Mouse (Mus musculus): ENCODE data around the gene Rab11fip3. TPM values are rescaled to one million over a fixed set of nuclear protein-coding genes. Genes with fewer than 3 reads are reported as not detected.

Gene Rab11fip3
- total and polyA plus RNA-seq, 3 experiments: 29.3 to 30.5 (median 29.7) TPM

DNA sequence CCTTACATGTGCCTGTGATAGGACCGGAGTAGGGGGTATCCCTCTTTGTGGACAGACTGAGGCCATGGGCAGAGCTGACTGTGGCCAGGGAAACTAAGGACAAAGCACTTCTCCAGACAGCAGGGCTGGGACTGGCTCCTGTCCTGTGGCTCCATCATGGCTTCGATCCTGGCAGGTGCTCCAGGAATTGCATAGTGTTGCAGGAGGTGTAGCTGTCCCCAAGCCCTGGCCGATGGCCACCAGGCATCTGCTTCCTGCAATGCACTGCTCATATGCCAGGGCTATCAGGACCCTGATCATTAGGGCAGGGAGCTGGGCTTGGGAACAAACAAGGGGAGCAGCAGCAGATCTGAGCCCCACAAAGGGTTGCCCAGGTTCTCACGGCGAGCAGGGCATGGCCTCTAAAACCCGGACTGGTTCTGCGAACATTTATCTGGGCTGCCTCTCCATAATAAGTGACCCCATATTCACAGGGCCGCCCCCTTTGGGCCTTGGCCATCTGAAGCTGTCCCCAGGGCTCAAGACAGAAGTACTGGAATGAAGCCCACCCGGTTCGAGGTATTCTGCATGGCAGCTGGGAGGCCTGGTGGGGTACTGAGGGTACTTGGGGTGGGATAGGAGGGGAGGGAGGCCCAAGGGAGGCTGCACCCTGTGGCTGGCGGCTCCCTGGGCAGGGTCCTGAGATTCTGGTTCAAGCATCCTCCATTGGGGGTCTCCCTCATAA, 110.4 kb downstream of the Rab11fip3 start:
- intact Hi-C loops (cut with DNase I): no loop called here
- DNase-seq: no peak
- Histone ChIP-seq H3K36me3 (ENCODE audit: control insufficient read depth, insufficient read depth, low read length) (no peaks in the 10 kb centered on the region), H3K4me3 (no peak overlapping the region), H3K4me1 (ENCODE audit: control insufficient read depth, insufficient read depth, low read length) (no peaks in the 10 kb centered on the region), H3K9ac (ENCODE audit: low read depth, low read length) (no peak overlapping the region), H3K27ac (no peak overlapping the region), H3K79me2 (replicated peaks; ENCODE audit: control insufficient read depth, insufficient read depth, low read length) (no peaks in the 10 kb centered on the region), H3K27me3 (ENCODE audit: control insufficient read depth, insufficient read depth, low read length) (no peaks in the 10 kb centered on the region)
- TF ChIP-seq EP300 (IDR thresholded peaks at IDR 0.05; ENCODE audit: insufficient read depth, low read depth, low read length): no peak
- TF ChIP-seq CTCF (IDR thresholded peaks at IDR 0.05): no peak
- no peak for TF ChIP-seq POLR2A (IDR thresholded peaks at IDR 0.05; ENCODE audit: insufficient read depth, low read depth, low read length)
- 92% methylated on average over 11 of the region's 11 CpGs for WGBS

DNA sequence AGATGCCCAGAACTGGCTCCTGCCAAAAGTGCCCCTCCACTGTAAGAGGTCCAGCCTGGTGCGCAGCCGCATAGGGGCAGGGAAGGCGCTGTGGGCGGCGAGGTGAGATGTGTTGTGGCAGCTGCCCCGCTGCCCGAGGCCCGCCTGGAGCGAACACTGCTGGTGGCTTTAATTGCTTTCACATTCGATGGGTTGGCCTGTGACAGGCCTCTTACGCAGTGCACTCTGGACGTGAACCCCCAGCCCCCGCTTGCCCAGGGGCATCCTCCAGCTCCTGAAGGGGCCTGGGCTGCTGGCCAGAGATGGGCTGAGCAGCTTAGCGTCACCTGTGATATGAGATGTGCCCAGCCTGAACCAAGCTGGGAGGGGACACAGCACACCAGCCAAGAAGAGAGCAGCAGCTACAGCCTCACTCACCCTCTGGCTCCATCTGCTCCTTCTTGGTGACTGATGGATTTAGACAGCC, 111.7 kb downstream of the Rab11fip3 start:
- DNase-seq: no peak
- WGBS: 89% methylated on average over 14 of the region's 14 CpGs
- TF ChIP-seq POLR2A (IDR thresholded peaks at IDR 0.05; ENCODE audit: insufficient read depth, low read depth, low read length) (no peak), EP300 (IDR thresholded peaks at IDR 0.05; ENCODE audit: insufficient read depth, low read depth, low read length) (no peak), CTCF (IDR thresholded peaks at IDR 0.05) (no peak)
- no peaks in the 10 kb centered on the region for H3K27me3 ChIP-seq (ENCODE audit: control insufficient read depth, insufficient read depth, low read length)
- no peak overlapping the region for H3K4me3 ChIP-seq
- H3K4me1 ChIP-seq (ENCODE audit: control insufficient read depth, insufficient read depth, low read length): no peaks in the 10 kb centered on the region
- intact Hi-C loops (cut with DNase I): no loop called here
- no peaks in the 10 kb centered on the region for H3K79me2 ChIP-seq (replicated peaks; ENCODE audit: control insufficient read depth, insufficient read depth, low read length)
- H3K27ac ChIP-seq: no peak overlapping the region
- no peaks in the 10 kb centered on the region for H3K36me3 ChIP-seq (ENCODE audit: control insufficient read depth, insufficient read depth, low read length)
- no peak overlapping the region for H3K9ac ChIP-seq (ENCODE audit: low read depth, low read length)

DNA sequence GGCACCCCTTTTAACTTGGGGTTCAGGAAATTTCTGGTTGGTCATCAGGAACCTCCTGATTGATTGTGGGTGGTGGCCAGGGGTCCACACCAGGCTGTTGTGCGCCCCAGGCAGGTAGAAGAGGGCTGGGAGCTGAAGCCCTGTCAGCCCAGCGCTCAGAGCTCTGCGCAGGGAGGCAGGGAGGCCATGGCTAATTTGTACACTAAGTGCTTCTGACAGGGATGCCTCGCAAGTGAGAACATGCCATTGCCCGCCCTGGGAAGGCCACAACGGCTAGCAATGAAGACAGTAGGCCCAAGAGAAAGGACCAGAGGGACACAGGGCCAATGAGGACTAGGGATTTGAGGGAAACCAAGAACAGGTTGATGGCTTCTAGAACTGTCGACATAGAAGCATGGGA, 112.7 kb downstream of the Rab11fip3 start:
- DNase-seq: no peak
- Histone ChIP-seq H3K27me3 (ENCODE audit: control insufficient read depth, insufficient read depth, low read length) (peaks cover 3% of the 10 kb centered on the region; the same call in 1 of the 2 replicates), H3K9ac (ENCODE audit: low read depth, low read length) (no peak overlapping the region), H3K4me1 (ENCODE audit: control insufficient read depth, insufficient read depth, low read length) (no peaks in the 10 kb centered on the region), H3K79me2 (replicated peaks; ENCODE audit: control insufficient read depth, insufficient read depth, low read length) (no peaks in the 10 kb centered on the region), H3K36me3 (ENCODE audit: control insufficient read depth, insufficient read depth, low read length) (no peaks in the 10 kb centered on the region), H3K4me3 (no peak overlapping the region), H3K27ac (no peak overlapping the region)
- intact Hi-C loops (cut with DNase I): no loop called here
- TF ChIP-seq CTCF (IDR thresholded peaks at IDR 0.05) (no peak), EP300 (IDR thresholded peaks at IDR 0.05; ENCODE audit: insufficient read depth, low read depth, low read length) (no peak), POLR2A (IDR thresholded peaks at IDR 0.05; ENCODE audit: insufficient read depth, low read depth, low read length) (no peak)
- 85% methylated on average over 7 of the region's 7 CpGs for WGBS

DNA sequence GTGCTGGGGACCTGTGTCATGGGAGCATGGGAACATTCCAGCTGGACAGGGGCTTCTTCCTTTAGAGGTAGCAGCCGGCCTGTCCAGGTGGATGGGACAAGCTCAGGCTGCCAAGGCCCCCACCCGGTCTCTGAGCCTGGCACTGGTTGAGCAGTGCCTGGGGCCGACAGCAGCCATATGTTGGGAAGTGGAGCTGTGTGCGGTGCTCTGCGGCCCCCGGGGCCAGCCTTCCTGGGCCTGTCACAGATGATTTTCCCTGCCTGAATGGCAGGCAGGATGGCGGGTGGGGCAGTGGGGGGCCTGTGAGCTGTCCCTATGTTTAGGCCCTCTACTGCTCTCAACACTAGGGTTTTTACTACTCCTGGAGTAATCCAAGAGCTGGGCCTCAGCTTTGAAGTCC, 113.2 kb downstream of the Rab11fip3 start:
- DNase-seq: no peak
- WGBS: 70% methylated on average over 7 of the region's 7 CpGs
- H3K79me2 ChIP-seq (replicated peaks; ENCODE audit: control insufficient read depth, insufficient read depth, low read length): no peaks in the 10 kb centered on the region
- no peak overlapping the region for H3K27ac ChIP-seq
- no peaks in the 10 kb centered on the region for H3K4me1 ChIP-seq (ENCODE audit: control insufficient read depth, insufficient read depth, low read length)
- no peak overlapping the region for H3K4me3 ChIP-seq
- no peak overlapping the region for H3K9ac ChIP-seq (ENCODE audit: low read depth, low read length)
- peaks cover 6% of the 10 kb centered on the region; the same call in 1 of the 2 replicates for H3K27me3 ChIP-seq (ENCODE audit: control insufficient read depth, insufficient read depth, low read length)
- no peak for TF ChIP-seq EP300 (IDR thresholded peaks at IDR 0.05; ENCODE audit: insufficient read depth, low read depth, low read length)
- TF ChIP-seq CTCF (IDR thresholded peaks at IDR 0.05): no peak
- no peaks in the 10 kb centered on the region for H3K36me3 ChIP-seq (ENCODE audit: control insufficient read depth, insufficient read depth, low read length)
- intact Hi-C loops (cut with DNase I): no loop called here

DNA sequence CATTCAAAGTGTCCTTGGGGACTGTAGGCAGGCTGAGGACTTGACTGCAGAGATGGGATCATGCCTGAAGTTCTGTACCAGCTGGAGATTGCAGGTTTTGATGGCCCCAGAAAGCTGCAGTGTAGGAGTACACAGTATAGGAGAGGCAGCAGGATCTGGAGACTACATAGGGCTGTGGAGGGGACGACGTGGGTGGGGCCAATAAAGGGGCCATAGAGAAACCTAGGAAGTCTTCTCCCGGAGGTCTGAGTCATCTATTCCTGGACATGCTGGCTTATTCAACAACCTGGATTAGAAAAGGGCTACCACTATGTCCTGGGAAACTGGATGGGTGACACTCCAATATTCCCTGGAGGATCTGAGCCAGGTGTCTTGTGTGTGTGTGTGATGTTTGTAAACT, 113.6 kb downstream of the Rab11fip3 start:
- Histone ChIP-seq H3K27ac (no peak overlapping the region), H3K9ac (ENCODE audit: low read depth, low read length) (no peak overlapping the region), H3K27me3 (ENCODE audit: control insufficient read depth, insufficient read depth, low read length) (peaks cover 6% of the 10 kb centered on the region; the same call in 1 of the 2 replicates), H3K4me1 (ENCODE audit: control insufficient read depth, insufficient read depth, low read length) (no peaks in the 10 kb centered on the region), H3K79me2 (replicated peaks; ENCODE audit: control insufficient read depth, insufficient read depth, low read length) (no peaks in the 10 kb centered on the region), H3K4me3 (no peak overlapping the region), H3K36me3 (ENCODE audit: control insufficient read depth, insufficient read depth, low read length) (no peaks in the 10 kb centered on the region)
- intact Hi-C loops (cut with DNase I): no loop called here
- 25% methylated on average over 3 of the region's 3 CpGs for WGBS
- TF ChIP-seq EP300 (IDR thresholded peaks at IDR 0.05; ENCODE audit: insufficient read depth, low read depth, low read length): no peak
- no peak for TF ChIP-seq POLR2A (IDR thresholded peaks at IDR 0.05; ENCODE audit: insufficient read depth, low read depth, low read length)
- TF ChIP-seq CTCF (IDR thresholded peaks at IDR 0.05): no peak
- no peak for DNase-seq

DNA sequence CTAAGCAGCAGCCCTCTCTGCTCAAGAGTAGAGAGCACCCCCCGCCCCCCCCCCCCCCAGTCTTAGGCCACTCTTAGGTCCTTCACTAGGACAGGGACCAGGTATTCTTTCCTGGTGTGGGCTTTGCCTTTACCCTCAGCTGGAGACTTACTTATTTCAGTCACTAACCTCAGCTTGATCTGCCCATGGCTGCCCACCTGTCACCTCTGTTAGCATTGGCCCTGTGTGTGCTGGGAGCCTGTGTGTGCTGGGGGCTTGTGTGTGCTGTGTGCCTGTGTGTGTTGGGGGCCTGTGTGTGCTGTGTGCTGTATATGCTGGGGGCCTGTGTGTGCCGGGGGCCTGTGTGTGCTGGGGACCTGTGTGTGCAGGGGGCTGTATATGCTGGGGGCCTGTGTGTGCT, 114.7 kb downstream of the Rab11fip3 start:
- peaks cover 6% of the 10 kb centered on the region; the same call in 1 of the 2 replicates for H3K27me3 ChIP-seq (ENCODE audit: control insufficient read depth, insufficient read depth, low read length)
- H3K79me2 ChIP-seq (replicated peaks; ENCODE audit: control insufficient read depth, insufficient read depth, low read length): no peaks in the 10 kb centered on the region
- no peak for TF ChIP-seq POLR2A (IDR thresholded peaks at IDR 0.05; ENCODE audit: insufficient read depth, low read depth, low read length)
- no peak for TF ChIP-seq EP300 (IDR thresholded peaks at IDR 0.05; ENCODE audit: insufficient read depth, low read depth, low read length)
- no peak for TF ChIP-seq CTCF (IDR thresholded peaks at IDR 0.05)
- intact Hi-C loops (cut with DNase I): no loop called here
- no peaks in the 10 kb centered on the region for H3K4me1 ChIP-seq (ENCODE audit: control insufficient read depth, insufficient read depth, low read length)
- no peak overlapping the region for H3K9ac ChIP-seq (ENCODE audit: low read depth, low read length)
- H3K36me3 ChIP-seq (ENCODE audit: control insufficient read depth, insufficient read depth, low read length): no peaks in the 10 kb centered on the region
- DNase-seq: no peak
- no peak overlapping the region for H3K4me3 ChIP-seq
- no peak overlapping the region for H3K27ac ChIP-seq
- 71% methylated on average over 2 of the region's 2 CpGs for WGBS
